Mouse (Mus musculus) kidney, adult 8-10 months (tissue): ENCODE measurements around the gene Ift22.

ENCODE experiments used
- DNase-seq, 2 experiments: peaks; one replicate each; pipeline ENCODE4 v3.0.0; 2022

Ift22 gene

DNA sequence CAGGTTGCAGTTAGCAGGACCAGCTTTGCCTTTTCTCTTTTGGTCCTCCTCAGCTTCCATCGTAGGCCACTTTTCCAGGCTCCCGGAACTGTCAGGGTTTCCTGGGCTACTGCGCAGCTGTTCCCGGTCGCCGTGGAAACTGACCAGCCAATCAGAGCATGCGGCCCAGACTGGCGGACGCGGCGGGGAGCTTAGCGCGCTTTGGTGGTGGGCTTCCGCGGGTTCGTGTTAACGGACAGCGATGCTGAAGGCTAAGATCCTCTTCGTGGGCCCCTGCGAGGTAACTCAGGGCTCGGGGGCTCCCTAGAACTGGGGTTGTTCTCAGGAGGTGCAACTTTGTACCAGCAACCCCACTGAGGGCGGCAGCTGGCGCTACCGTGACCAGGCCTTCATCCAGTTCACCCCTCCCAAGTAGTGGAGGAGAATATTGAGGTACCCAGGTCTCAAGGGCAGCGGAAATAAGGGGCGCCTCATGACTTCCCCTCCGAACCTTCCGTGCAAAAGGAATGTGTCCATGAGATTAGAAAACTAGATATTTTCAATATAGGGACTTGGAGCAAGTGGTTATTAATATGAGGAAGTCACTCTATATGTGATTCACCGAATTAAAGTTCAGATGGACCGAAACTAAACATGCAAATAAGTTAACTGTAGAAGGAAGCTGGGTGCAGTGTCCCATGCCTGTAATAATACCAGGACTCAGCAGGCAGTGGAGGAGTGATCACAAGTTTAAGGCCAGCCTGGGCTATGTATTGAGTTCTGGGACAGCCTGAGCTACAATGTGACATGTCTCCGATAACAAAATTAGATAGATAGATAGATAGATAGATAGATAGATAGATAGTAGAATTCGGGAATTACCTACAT is at the start of gene Ift22:
Ift22 (plus strand) TSS at position 160 of the 867 bp plus-strand sequence.
- DNase-seq, result peak; percentile 92 to 94

DNA sequence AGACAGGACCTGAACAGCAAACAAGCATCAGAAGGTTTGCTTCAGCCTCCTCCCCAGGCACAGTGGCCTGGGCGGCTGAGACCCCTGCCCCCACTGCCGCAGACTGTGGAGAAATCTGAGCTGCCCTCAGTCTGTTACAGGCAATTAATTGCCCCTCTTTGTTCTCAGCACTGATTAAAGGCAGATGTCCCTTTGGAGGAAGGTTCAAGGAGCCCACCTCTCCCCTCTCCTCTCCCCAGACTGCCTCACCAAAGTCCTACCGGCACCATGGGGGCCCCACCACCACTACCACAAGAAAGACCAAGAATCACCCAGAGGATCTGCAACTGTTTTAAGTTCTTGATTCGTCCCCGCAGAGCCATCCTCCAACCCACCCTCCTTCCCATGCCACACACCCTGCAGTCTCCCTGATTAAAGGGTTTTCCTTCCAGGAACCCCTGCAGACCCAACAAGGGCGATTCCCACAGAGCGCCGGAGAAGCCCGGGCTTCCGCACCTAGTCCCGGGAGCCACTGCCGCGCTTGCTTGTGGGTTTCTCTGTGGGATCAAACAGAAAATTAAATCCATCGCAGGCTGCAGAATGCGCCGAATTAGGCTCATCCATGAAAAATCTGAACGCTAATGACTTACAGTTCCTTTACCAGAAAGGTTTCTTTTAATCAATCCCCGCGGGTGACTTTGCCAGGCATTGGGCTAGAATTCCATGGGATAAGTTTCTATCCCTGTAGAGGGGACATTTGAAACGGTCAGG is 46.6 kb upstream of the Ift22 start:
- DNase-seq, result no peak

DNA sequence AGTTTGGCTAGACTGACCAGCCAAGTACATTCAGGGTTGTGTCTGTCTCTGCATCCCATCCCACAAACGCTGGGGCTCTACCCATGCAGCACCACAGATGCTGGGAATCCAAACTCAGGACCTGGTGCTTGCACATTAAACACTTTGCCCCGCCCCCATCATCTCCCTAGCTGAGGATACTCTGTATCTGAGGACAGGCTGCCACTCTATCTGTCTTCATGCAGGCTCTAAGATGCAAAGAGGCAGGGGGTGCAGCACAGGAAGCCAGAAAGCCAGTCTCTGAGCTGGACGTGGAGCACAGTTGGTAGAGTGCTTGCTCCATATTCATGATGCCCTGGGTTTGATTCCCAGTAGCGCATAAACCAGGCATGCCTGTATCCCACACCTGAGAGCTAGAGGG is 45.1 kb upstream of the Ift22 start:
- DNase-seq, result no peak

DNA sequence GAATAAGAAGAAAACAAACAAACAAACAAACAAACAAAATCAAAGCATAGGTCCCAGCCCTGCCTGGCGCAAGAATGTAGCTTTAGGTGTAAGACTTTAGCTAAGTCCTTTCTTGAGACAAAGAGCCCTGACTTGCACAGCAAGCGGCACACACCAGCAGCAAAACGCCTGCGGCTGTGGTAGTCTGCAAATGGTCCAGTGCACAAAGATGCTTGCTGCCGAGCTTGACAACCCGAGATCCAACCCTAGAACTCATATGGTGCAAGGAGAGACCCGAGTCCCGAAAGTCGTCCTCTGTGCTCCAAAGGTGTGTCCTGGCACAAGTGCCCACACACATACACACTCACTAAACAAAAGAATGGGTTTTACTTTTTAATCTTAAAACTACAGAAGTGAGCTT is 44.7 kb upstream of the Ift22 start:
- DNase-seq, result no peak

DNA sequence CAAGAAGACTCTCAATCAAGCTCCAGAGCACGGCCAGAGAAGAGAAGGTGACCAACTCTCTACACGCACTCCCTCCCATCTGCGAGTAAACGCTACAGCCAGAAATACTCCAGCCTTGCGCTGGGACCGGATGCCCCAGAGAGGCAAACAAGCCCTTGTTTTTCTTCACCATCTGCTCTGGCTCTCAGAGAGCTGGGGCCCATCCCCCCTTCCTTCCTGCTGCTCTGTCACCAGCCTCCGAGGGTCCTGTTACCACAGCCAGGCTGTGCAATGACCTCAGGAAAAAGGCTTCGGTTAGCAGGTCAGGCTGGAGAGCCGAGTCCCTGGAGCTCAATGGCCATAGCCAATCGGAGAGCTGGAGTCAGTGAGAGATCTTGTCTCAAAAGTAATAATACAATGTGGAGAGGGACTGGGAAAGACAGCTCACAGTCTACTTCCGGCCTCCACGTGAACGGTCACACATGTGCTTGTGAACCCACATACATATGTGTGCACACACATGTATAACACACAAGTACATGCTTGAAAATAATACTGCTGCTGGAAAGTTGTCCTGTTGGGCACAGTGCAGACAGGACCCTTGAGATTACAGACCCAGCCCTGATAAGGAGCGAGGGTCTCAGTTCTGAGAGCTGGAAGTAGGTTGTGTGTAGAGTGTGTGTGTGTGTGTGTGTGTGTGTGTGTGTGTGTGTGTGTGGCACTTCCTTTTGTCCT is 43.8 kb upstream of the Ift22 start:
- DNase-seq, result peak; percentile 18 to 27

DNA sequence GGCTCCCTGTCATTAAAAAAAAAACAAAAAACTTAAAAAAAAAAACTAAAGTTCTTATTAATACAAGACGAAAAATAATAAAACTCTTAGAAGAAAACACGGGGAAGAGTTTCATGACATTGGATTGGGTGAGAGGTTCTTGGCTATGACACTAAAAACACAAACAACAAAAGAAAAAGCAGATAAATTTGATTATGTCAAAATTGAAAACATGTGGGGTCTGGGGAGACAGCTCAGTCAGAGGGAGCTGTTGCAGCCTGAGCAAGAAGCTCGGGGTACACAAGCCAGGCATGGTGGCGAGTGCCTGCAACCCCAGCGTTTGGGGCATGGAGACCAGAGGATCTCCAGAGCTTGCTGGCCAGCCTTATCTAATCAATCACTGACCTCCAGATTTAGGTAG is 40.2 kb upstream of the Ift22 start:
- DNase-seq, result no peak

DNA sequence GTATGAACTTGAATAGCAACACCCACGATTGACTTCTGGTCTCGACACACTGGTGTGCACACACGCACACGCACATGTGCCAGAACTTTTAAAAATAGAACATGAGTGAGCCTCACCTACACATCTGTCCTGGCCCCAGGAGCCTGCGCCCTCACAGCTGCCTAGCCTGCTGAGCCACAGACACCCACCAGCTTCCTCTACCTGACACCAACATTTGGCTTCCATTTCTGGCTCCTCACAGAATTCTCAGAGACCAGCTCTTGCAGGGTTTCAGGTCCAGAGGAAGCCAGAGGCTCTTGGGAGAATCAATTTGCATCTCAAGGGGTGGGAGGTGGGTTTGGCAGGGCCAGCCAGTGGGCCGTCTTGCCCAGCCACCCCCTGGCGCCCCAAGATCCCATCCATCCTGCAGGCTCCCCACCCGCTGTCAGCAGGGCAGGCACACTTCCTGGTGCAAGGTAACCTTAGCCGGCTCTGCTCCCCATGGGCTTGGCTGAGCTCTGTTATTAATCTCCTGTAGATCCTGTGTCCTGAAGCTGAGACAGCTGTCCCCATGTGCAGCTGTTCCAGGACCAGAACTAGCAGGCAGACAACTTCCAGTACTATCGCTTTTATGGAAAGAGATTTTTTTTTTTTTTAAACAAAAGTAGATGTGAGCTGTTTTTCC is 38.4 kb upstream of the Ift22 start:
- DNase-seq, result no peak

DNA sequence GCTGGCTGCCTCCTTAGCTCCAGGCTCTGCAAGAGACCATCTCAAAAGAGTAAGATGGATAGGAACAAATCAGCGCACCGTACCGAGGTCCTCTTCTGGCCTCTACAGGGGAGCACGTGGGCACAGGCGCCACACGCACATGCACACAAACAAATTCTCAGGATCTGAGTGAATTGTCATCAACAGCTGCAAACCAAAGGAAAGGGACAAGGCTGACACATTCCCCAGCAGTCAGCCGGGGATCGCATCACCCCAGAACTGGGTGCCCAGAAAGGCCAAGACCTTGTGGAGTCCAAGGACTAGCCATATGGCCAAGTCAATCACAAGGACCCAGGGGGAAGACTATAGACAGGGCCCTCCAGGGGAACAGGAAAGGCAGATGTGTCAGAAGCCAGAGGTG is 35.5 kb upstream of the Ift22 start:
- no peak for DNase-seq

DNA sequence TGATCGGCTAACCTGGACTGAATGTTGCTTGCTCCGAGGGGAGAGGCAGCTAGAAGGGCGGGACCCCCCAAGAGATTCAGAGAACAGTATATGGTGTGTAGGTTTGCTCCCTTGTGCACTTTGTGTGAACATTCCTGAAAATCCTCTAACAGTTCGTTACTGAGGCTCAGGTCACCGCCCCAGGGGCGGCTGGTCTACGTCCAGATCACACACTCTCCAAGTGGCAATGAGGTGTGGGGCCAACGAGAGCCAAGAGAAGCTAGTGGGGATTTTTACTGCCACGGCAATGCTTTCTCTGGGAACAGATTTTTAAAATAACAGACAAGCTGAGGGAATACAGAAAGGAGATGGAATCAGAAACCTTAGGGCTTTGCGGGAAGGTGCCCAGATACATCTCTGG is 33.7 kb upstream of the Ift22 start:
- DNase-seq, result peak; percentile 18 to 39

DNA sequence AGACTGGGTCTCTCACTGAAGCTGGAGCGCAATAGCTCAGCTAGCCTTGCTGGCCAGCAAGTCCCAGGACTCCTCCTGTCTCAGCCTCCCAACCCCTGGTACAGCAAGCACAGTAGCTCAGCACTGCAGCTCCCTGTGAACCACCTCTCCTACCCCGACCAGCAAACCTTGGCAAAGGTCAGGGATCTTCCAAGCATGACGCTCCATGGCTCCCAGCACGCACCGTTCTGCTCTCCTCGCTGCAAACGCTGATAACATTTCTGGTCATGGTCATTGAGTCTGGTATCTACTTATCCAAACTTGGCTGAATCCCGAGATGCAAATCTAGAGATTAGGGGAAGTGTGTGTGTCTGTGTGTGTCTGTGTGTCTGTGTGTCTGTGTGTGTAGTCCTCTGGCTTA is 27.8 kb upstream of the Ift22 start:
- peak; percentile 41 to 43 for DNase-seq

DNA sequence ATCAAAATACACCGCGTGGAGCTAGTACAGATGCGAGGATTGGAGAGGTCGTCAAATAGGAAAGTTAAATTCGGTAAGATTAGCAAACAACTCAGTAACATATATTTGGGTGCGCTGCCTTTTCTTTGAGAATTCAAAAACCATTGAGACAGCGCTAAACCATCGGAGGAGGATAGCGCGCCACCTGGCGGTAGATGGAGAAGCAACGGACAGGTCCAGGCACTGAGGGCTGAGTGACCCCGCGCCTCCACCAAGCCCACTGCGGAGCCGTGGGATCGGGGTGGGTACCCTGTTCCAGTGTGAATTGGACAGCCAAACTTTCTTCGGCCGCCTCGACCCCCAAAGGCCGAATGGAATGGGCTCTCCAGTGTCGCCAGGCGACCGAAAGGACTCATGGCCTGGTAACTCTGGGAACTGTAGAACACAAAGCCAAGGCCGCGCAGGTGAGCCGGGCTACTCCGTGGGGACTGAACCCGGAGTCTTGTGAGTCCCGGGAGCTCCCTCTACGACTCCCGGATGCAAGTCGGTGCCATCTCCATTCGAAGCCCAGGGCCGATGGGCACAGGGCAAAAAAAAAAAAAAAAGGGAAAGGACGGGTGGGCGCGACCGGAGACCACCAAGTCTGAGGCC is 26.5 kb upstream of the Ift22 start:
- DNase-seq, result peak; percentile 40 to 80

DNA sequence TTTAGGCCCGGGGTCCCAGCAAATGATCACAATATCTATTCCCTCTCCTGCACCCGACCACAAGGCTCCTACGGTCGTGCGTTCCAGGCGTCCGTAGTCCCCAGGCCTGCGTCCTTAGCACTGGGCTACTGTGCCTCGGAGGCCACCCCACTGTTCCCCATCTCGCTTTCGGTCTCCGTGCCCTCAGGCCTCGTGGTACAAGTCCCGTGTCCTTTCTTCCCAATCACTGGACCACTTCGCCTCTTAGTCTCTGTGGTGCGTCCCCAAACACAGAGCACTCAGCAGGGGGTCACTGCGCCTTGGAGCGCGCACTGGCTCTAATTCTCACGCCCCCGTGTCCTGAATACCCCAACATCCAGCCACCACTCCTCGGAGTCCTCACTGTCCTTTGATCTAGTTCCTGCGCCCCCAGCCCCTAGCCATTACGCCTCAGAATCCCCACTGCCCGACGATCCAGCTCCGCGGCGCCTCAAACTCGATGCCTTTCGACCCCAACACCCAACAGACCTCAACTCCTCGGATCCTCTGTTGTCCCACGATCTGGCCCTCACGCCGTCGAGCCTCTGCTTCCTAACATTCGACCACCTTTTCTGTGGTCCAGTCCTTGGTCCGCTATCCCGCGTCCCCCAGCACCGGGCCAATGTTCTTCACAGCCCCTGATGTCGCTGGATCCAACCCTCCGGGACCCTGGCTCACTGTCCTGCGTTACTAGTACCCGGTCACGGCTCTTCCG is 25.7 kb upstream of the Ift22 start:
- DNase-seq, result no peak

DNA sequence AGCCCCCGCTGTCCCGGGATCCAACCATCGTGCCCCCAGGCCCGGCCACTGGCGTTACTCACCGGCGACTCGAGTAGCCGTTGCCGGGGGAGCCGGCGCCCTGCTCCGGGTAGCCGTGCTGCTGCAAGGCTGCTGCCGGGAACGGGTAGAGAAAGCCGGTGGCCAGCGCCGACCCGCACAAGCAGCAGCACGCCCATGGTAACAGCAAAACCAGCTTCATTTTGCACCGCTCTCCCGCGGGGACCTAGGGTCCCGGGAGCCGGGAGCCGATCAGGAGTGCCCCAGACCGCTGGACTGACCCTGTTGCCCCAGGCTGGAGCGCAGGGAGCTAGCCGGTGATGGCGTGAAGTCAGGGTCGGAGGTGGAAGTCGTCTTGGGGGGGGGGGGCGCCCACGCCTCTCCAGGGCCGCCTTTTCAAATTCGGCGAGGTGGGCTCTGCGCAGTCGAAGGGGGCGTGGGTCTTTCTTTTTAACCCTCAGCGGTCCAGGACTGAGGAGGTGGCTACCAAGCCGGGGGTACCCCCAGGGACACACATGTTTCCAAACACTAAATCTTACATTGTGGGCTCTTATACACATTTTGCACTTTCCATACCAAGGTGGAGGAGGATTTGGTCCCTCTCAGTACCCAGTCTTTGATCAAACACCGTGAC is 25.0 kb upstream of the Ift22 start, which contains the start of gene Col26a1:
Col26a1 (minus strand) TSS at position 422 of the 652 bp plus-strand sequence.
- DNase-seq, result no peak

DNA sequence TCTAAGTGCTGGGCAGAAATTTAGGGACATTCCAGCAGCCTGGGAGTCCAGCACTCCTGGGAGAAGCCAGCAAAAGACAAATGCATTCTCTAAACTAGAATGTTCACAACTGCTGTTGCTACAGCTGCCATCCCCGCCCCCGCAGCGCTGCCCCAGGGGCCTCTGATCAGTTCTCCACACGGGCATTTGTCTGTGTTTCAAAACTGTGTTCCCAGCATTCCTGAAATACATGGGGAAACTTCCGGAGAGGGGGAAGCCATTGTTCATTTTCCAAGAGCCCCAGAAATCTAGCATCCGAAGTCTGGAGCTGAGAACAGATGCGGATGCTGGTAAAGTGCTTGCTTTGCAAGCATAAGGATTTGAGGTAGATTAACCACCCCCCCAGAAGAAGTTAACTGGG is 21.0 kb upstream of the Ift22 start:
- DNase-seq, result no peak

DNA sequence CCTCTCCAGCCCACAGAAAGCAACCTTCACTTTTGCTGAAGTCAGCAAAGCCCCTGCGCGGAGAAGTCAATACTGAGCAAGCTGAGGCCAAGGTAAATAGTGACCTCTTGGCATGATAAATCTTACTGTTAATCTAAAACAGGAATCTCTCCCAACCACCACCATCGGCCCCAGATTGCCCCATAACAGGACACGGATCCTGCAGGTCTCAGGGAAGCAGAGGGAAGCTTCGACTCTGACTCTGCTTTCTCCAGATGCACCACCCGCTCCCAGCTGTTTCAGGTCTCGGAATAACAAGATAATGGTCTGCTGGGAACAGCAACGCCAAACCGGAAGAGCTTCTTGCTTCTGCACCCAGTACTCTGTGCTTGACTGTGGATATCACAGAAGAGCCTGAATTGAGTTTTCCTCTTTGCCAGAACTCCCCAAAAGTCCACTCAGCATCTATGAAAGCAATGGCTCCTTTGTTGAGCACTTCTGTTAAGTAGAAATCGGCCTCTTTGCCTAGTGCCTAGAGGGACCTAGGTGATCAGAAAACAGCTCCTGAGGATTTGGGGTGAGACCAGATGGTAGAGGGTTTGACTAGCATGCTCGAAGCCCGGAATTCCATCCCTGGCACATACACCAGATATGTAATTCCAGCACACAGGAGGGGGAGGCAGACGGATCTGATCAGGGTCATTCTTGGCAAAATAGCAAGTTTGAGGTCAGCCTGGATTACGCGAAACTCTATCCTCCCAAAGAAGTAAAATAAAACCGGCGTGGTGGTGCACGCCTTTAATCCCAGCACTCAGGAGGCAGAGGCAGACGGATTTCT is 19.2 kb upstream of the Ift22 start:
- DNase-seq, result no peak

DNA sequence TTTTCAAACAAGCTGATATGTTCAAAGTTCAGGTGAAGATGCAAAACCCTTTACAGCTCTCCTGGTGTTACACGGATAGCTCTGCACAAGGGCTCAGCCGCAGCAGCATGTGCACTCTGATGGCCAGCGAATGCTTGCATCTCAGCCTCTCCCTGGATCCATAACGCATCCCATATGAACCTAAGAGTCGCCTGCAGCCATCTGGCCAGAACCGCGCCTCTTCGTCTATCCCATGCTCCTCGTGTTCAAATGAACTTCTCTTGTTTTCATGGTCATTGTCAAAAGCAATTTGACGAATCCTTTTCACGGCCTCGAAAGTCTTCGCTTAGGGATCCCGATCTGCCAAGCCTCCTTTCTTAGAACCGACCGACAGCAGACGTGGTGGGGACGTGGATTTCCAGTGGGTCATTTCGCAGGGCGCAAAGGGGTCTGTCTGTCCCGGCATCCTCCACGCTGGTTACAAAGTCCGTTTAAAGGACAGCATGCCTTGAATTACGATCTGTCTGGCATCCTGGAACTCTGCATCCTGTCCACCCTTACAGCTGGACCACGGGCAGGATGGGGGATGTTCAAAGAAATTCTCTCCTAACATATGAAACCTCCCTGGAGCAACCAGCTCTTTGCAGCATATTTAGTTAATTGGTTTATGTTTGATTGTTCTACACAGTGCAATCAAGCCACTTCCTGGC is 13.0 kb upstream of the Ift22 start:
- DNase-seq, result no peak

DNA sequence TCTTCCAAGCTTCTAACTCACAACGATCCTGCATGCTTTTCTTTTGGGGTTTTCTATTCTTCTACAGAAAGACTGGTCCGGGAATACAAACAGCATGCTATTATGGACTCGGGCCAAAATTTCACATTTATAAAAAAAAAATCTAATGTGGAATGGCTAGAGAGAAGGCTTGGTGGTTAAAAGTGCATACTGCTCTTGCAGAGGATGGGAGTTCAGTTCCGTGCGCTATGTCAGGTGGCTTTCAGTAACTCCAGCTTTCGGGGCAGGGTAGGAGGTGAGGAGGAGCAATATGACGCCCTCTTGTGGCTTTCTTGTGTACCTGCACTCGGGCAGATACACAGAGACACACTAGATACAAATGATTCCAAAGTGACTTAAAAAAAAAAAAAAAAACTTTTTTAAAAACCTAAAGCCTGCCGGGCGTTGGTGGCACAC is 12.4 kb upstream of the Ift22 start:
- DNase-seq, result no peak

DNA sequence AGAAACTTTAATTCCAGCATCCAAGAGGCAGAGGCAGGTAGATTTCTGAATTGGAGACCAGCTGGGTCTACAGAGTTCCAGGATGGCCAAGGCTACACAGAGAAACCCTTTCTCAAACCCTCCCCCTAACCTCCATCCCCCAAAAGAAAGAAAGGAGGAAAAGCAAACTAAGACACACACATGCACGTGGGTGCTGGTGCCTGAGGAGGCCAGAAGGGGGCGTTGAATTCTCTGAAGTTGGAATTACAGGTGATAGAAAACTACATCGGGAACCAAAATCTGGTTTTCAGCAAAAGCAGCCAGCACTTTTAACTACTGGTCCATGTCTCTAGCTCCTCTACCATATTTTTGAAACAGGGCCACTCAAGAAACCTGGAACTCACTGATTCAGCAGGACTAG is 3.3 kb upstream of the Ift22 start:
- DNase-seq, result no peak

DNA sequence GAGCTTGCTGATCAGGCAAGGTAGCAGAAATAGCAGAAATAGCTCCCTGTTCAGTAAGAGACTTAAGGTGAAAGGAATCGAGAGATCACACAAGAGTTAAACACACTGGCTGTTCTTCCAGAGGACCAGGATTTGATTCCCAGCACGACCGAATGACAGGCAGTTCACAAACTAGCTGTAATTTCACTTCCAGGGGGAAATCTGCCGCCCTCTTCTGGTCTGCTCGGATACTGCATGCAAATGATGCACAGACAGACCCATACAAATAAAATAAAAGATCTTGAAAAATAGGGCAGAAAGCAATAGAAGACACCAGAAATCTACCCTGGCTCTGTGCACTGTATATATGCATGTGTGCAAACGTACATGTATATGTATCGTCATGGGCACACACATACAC is 2.3 kb upstream of the Ift22 start:
- peak in 1 of 2 experiments; percentile 47 for DNase-seq

DNA sequence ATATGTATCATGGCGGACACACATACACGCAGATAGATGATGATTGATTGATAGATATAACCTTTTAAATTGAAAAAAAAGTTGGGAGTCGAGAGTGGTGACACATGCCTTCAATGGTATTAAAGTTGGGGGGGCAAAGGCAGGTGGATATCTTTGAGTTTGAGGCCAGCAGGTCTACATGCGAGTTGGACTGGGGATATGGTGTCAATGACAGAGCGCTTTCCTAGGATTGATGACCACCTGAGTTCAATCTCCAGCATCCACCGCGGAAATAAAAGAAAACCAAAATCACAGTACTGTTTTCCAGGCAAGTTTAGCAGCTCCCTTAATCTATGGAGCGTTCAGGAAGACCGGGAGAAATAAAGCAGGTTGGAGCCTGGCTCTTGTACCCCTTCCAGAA is 363 bp upstream of the Ift22 start:
- no peak for DNase-seq
